Mouse (Mus musculus): Measurements from ENCODE around the gene Ier2. TPM values are rescaled to one million over a fixed set of nuclear protein-coding genes. Genes with fewer than 3 reads are reported as not detected.

Gene Ier2
- polyA plus RNA-seq, 1 experiment from 2014 or later = 20.1 TPM

DNA sequence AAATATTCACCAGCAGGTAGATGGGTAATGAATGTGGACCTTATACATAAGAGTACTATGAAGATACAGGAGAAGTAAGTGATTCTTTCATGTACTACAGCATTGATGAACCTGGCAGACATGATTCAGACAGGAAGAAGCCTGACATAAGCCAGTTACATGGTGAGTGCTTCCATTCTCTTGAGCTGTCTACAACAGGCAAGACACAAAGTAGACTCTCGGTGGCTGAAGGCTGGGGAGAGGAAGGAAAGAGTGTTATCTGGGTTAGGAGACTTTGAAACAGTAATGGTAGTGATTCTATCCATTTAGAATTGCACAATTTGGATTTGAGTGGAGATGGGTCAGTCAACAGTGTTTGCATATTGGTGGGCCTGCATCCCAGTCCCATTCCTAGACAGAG is 3.7 kb downstream of the Ier2 start:
- Histone ChIP-seq H3K36me3 (replicated peaks; ENCODE audit: control insufficient read depth, insufficient read depth) (no peaks in the 10 kb centered on the region), H3K9ac (no peak overlapping the region), H3K27ac (no peak overlapping the region), H3K4me2 (replicated peaks) (no peak overlapping the region), H3K4me3 (replicated peaks; ENCODE audit: low read length) (no peak overlapping the region), H3K27me3 (ENCODE audit: control insufficient read depth, insufficient read depth, low read length) (no peaks in the 10 kb centered on the region), H3K9me3 (ENCODE audit: control insufficient read depth, low read length) (no peaks in the 10 kb centered on the region), H3K4me1 (replicated peaks; ENCODE audit: control insufficient read depth, insufficient read depth, low read length) (peaks cover 47% of the 10 kb centered on the region)
- 84% methylated on average over 1 of the region's 1 CpGs for WGBS
- ATAC-seq (ENCODE audit: low FRiP score) (no peak), DNase-seq (ENCODE audit: low spot score) (no peak)

DNA sequence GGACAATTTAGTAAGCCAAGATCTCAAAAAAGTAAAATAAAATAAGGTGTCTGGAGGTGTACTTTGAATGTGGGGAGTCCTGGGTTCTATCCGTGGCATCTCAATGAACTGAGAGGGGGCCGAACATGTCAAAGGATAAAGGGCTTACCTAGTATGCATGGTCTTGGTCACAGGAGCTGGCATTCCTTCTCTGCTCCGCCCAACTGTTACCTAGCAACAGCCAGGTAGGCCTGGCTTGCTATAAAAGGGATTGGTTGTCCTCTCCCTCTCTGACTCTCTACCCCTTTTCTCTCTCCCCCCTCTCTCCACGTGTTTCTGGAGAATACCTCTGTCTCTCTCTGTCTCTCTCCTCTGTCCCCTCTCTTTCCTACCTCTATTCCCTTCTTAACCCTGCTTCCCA is 5.0 kb downstream of the Ier2 start:
- no peaks in the 10 kb centered on the region for H3K36me3 ChIP-seq (replicated peaks; ENCODE audit: control insufficient read depth, insufficient read depth)
- H3K4me3 ChIP-seq (replicated peaks; ENCODE audit: low read length) = no peak overlapping the region
- ATAC-seq (ENCODE audit: low FRiP score) (no peak), DNase-seq (ENCODE audit: low spot score) (no peak)
- H3K9ac ChIP-seq = no peak overlapping the region
- peaks cover 40% of the 10 kb centered on the region for H3K4me1 ChIP-seq (replicated peaks; ENCODE audit: control insufficient read depth, insufficient read depth, low read length)
- no peaks in the 10 kb centered on the region for H3K27me3 ChIP-seq (ENCODE audit: control insufficient read depth, insufficient read depth, low read length)
- H3K9me3 ChIP-seq (ENCODE audit: control insufficient read depth, low read length) = no peaks in the 10 kb centered on the region
- WGBS = 53% methylated on average over 4 of the region's 4 CpGs
- H3K4me2 ChIP-seq (replicated peaks) = no peak overlapping the region
- no peak overlapping the region for H3K27ac ChIP-seq

DNA sequence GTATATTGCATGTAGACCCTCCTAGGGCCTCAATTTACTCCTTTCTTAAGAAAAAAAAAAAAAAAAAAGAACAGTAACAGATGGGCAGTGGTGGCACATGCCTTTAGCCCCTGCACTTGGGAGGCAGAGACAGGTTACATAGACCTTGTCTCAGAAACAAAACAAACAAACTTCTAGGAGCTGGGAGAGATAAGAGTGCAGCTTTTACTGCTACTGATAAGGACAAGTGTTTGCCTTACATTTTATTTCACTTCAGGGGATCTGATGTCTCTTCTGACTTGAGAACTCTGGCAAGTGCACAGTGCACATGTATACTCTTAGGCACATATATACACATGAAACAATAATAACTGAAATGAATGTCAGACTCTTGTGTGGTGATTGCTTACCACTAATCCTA is 5.4 kb downstream of the Ier2 start:
- Histone ChIP-seq H3K9me3 (ENCODE audit: control insufficient read depth, low read length) (no peaks in the 10 kb centered on the region), H3K4me3 (replicated peaks; ENCODE audit: low read length) (peak overlapping the region; percentile 26; the same call in 1 of the 2 replicates), H3K4me2 (replicated peaks) (peak overlapping the region; percentile 46), H3K9ac (no peak overlapping the region), H3K4me1 (replicated peaks; ENCODE audit: control insufficient read depth, insufficient read depth, low read length) (peaks cover 40% of the 10 kb centered on the region), H3K27ac (no peak overlapping the region), H3K36me3 (replicated peaks; ENCODE audit: control insufficient read depth, insufficient read depth) (no peaks in the 10 kb centered on the region), H3K27me3 (ENCODE audit: control insufficient read depth, insufficient read depth, low read length) (no peaks in the 10 kb centered on the region)
- ATAC-seq (ENCODE audit: low FRiP score) = no peak
- DNase-seq (ENCODE audit: low spot score) = no peak

DNA sequence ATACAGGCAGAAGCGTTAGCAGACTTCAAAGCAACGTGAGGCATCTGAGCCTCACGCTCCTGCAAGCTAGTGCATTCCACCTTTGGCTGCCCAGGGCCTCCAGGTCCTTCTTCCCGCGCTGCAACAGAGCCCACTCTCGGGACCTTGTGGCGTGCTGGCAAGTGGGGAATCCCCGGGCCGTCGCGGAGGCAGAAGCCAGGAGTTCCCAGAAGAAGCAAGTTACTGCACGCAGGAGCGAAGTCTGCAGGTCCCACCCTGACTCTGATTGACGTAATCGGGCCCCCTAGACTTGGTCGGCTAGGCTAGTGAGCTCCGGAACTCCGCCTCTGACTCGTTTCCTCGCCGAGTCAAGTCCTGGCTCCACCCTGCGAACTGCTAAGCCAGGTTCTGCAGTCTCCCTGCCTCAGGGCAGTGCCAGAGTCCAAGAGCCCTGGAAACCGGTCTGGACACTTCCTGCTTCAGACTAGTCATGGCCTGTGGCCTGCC is 6.0 kb downstream of the Ier2 start:
- ATAC-seq (ENCODE audit: low FRiP score) = 0 out of 2 replicates have a peak, but pooled peaks have one; percentile 9
- H3K4me1 ChIP-seq (replicated peaks; ENCODE audit: control insufficient read depth, insufficient read depth, low read length) = peaks cover 36% of the 10 kb centered on the region

DNA sequence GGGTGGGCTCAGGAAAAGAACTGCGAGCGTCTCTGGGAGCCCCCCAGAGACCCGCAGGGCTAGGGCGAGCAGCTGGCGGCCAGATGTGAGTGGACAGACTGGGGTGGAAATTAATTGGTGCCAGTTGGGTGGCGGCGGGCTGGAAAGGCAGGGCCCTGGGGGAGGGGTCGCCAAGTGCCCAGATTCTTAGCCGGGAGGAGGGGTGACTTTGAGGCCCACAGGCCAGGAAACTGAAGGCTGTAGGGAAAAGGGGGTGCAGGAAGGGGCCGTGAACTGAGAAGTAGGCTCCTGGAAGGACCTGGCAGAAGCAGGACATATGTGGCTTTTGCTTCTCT is 6.5 kb downstream of the Ier2 start:
- Histone ChIP-seq H3K4me3 (replicated peaks; ENCODE audit: low read length) (peak overlapping the region; percentile 26), H3K4me1 (replicated peaks; ENCODE audit: control insufficient read depth, insufficient read depth, low read length) (peaks cover 31% of the 10 kb centered on the region), H3K4me2 (replicated peaks) (peak overlapping the region; percentile 46), H3K36me3 (replicated peaks; ENCODE audit: control insufficient read depth, insufficient read depth) (no peaks in the 10 kb centered on the region), H3K9me3 (ENCODE audit: control insufficient read depth, low read length) (no peaks in the 10 kb centered on the region), H3K27ac (peak overlapping the region; percentile 79), H3K27me3 (ENCODE audit: control insufficient read depth, insufficient read depth, low read length) (no peaks in the 10 kb centered on the region), H3K9ac (peak overlapping the region; percentile 52)
- DNase-seq (ENCODE audit: low spot score) (no peak), ATAC-seq (ENCODE audit: low FRiP score) (no peak)
- under 1% methylated on average over 10 of the region's 10 CpGs for WGBS

More for the DNA sequence above, 6.0 kb downstream of the Ier2 start:
- peak overlapping the region; percentile 46 for H3K4me2 ChIP-seq (replicated peaks)
- H3K27me3 ChIP-seq (ENCODE audit: control insufficient read depth, insufficient read depth, low read length) = no peaks in the 10 kb centered on the region
- no peak for DNase-seq (ENCODE audit: low spot score)
- peak overlapping the region; percentile 52 for H3K9ac ChIP-seq
- no peaks in the 10 kb centered on the region for H3K9me3 ChIP-seq (ENCODE audit: control insufficient read depth, low read length)
- WGBS = 3% methylated on average over 23 of the region's 23 CpGs
- no peaks in the 10 kb centered on the region for H3K36me3 ChIP-seq (replicated peaks; ENCODE audit: control insufficient read depth, insufficient read depth)
- peak overlapping the region; percentile 26 for H3K4me3 ChIP-seq (replicated peaks; ENCODE audit: low read length)
- peak overlapping the region; percentile 79 for H3K27ac ChIP-seq

DNA sequence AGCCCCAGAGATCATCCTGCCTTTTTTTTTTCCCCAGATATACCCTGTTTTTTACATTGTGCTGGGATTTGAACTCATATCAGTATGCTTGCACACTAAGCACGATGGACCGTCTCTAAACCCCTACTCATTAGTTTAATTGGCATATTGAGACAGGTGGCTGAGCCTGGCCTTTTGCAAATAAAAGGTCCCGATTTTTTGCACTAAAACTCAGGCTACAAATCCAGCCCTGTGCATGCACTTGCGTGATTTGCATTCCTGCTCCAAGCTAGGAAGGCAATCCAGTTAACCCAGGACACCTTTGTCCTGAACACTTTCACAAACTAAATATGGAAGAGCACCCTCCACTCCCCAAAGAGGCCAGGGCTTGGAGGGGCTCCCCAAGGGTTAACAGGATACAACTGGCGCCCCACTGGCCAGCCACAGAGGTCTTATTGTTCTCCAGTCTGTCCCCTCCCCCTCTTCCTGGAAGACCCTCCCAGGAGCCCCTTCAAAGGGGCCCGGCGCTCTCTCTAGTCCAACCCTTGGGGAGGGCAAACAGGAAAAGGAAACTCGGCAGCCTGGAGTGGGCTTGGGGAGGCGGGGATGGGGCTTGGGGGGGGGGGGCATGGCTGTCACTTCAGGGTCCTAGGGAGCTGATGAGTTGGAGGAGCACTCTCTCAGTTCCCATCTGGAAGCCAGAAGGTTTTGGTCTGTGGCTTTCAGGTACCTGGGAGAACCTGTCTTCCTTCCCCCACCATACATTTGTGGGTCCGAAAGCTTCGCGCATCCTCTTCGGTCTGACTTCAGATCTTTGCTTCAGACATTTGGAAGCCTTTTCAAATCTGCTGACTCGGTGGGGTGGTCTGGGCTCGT is 7.1 kb downstream of the Ier2 start:
- H3K36me3 ChIP-seq (replicated peaks; ENCODE audit: control insufficient read depth, insufficient read depth) = no peaks in the 10 kb centered on the region

DNA sequence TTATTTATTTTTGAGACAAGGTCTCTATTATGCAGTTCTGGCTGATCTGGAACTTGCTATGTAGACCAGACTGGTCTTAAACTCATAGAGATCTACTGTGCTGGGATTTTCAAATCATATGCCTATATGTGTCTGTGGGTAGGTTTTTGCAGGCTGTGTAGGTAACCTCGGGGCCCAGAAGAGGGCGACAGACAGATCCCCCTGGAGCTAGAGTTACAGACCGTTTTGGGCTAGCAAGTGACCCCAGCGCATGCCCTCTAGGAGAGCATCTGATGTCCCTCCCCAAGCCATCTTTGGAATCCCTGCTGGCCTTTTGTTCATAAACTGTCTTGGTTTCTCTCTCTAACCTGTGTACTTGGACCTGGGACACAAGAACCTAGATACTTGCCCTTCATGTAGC is 8.1 kb downstream of the Ier2 start:
- Histone ChIP-seq H3K36me3 (replicated peaks; ENCODE audit: control insufficient read depth, insufficient read depth) (no peaks in the 10 kb centered on the region), H3K4me2 (replicated peaks) (no peak overlapping the region), H3K27ac (peak overlapping the region; percentile 79; the same call in 1 of the 2 replicates), H3K27me3 (ENCODE audit: control insufficient read depth, insufficient read depth, low read length) (no peaks in the 10 kb centered on the region), H3K4me1 (replicated peaks; ENCODE audit: control insufficient read depth, insufficient read depth, low read length) (peaks cover 15% of the 10 kb centered on the region), H3K4me3 (replicated peaks; ENCODE audit: low read length) (no peak overlapping the region), H3K9me3 (ENCODE audit: control insufficient read depth, low read length) (no peaks in the 10 kb centered on the region), H3K9ac (no peak overlapping the region)
- WGBS = 40% methylated on average over 4 of the region's 4 CpGs
- DNase-seq (ENCODE audit: low spot score) (no peak), ATAC-seq (ENCODE audit: low FRiP score) (no peak)

More for the DNA sequence above, 7.1 kb downstream of the Ier2 start:
- Histone ChIP-seq H3K27ac (peak overlapping the region; percentile 79), H3K4me3 (replicated peaks; ENCODE audit: low read length) (peak overlapping the region; percentile 26), H3K4me1 (replicated peaks; ENCODE audit: control insufficient read depth, insufficient read depth, low read length) (peaks cover 25% of the 10 kb centered on the region), H3K9ac (peak overlapping the region; percentile 52), H3K9me3 (ENCODE audit: control insufficient read depth, low read length) (no peaks in the 10 kb centered on the region), H3K27me3 (ENCODE audit: control insufficient read depth, insufficient read depth, low read length) (no peaks in the 10 kb centered on the region), H3K4me2 (replicated peaks) (peak overlapping the region; percentile 46)
- peak; percentile 71 for ATAC-seq (ENCODE audit: low FRiP score)
- WGBS = under 1% methylated on average over 15 of the region's 15 CpGs
- DNase-seq (ENCODE audit: low spot score) = no peak

DNA sequence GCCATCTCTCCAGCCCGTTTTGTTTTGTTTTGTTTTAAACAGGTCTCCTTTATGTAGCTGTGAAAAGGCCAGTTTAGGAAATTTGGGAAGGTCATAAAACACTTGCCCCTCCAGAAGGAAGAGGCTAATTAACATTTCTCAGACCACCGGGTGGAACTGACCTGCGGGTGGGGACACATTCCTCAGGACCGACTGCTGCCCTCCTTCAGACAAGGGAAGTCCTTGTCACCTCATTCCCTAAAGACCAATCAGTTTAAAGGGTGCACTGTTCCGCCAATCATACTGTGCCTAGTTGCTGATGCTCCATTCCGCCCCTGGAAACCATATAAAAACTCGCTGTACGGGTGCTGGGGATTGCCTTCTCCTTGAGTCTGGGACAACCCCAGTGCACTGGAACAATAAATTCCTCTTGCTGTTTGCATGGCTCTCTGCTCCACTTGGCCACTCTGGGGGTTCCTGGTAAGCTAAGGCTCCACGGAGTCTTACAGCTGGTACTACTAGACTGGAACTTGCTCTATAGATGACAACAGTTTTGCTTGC is 9.5 kb downstream of the Ier2 start:
- Histone ChIP-seq H3K9me3 (ENCODE audit: control insufficient read depth, low read length) (no peaks in the 10 kb centered on the region), H3K27ac (no peak overlapping the region), H3K4me3 (replicated peaks; ENCODE audit: low read length) (no peak overlapping the region), H3K4me1 (replicated peaks; ENCODE audit: control insufficient read depth, insufficient read depth, low read length) (peaks cover 14% of the 10 kb centered on the region), H3K9ac (no peak overlapping the region), H3K27me3 (ENCODE audit: control insufficient read depth, insufficient read depth, low read length) (no peaks in the 10 kb centered on the region), H3K4me2 (replicated peaks) (no peak overlapping the region), H3K36me3 (replicated peaks; ENCODE audit: control insufficient read depth, insufficient read depth) (no peaks in the 10 kb centered on the region)
- DNase-seq (ENCODE audit: low spot score) (no peak), ATAC-seq (ENCODE audit: low FRiP score) (no peak)
- 62% methylated on average over 9 of the region's 9 CpGs for WGBS

DNA sequence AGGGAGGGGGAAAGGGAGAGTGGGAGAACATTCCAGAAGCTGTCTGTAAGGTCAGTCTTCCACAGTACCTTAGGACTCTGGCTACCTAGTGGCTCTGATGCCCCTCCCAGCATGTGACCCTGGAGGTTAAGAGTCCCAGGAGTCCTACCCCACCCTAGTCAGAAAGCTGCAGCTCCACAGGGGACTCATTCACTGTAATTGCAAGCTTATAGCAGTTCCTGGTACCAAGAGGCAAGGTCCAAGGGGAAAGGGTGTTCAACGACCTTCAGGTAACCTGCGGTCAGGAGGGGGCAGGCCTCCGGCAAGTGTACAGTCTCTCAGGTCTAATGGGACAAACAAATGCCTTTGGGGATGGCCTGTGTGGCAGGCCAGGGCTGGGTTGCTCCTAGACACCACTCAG is 12.4 kb downstream of the Ier2 start:
- 36% methylated on average over 3 of the region's 3 CpGs for WGBS

More for the DNA sequence above, 12.4 kb downstream of the Ier2 start:
- H3K4me3 ChIP-seq (replicated peaks; ENCODE audit: low read length) = no peak overlapping the region
- no peak overlapping the region for H3K27ac ChIP-seq
- H3K36me3 ChIP-seq (replicated peaks; ENCODE audit: control insufficient read depth, insufficient read depth) = no peaks in the 10 kb centered on the region
- no peak for DNase-seq (ENCODE audit: low spot score)
- H3K9me3 ChIP-seq (ENCODE audit: control insufficient read depth, low read length) = no peaks in the 10 kb centered on the region
- no peak overlapping the region for H3K4me2 ChIP-seq (replicated peaks)
- H3K27me3 ChIP-seq (ENCODE audit: control insufficient read depth, insufficient read depth, low read length) = no peaks in the 10 kb centered on the region
- no peak overlapping the region for H3K9ac ChIP-seq
- H3K4me1 ChIP-seq (replicated peaks; ENCODE audit: control insufficient read depth, insufficient read depth, low read length) = peaks cover 8% of the 10 kb centered on the region; the same call in 1 of the 2 replicates
- ATAC-seq (ENCODE audit: low FRiP score) = no peak

Measured in hindbrain, embryonic 14.5 days (tissue).